Mouse (Mus musculus) left cerebral cortex, postnatal 14 days (tissue): ENCODE measurements at regions not wholly inside any gene's neighbourhood (a gene's known extent, or its start where the extent isn't known, plus 50 kb on each side); places are given as distances from the start of the nearest gene placed in this dataset.

Source experiments
- DNase-seq, 2 experiments: peaks; one replicate each; pipeline ENCODE4 v3.0.0; 2021 to 2022; ENCODE audit warnings: low spot score in 2 of 2, mixed read lengths in 1 of 2
- intact Hi-C: fragments of 180-260 bp; cut with DNase I; formaldehyde crosslinking; loops from one replicate; pipeline ENCODE4 v1.15.1; 2025

- intact Hi-C loops: no loop called here
Measured at GRCm38 (mm10) chr6:14298167-14298566, 426.8 kb upstream of the 2610001J05Rik start.

DNA sequence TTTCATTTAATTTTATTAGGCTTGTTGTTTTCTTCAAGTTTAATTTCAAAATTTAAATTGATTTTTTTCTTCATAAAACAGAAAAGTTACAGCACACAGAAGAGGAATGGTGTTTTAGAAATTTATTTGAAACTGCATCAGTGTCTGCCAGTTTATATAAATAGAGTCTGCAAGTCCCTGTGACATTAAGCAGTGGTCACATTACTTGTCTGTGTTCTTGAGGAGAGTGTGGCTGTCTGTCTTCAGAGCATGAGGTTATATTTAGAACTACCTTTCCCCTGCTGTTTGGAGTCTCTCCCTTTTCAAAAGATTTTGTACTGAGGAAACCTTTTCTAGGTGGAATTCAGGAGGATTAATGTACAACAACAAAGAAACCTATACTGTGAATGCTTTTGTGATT lies 426.1 kb upstream of the 2610001J05Rik start:
- intact Hi-C loops: no loop called here
- DNase-seq: no peak

More at GRCm38 (mm10) chr6:14298167-14298566, 426.8 kb upstream of the 2610001J05Rik start:
- no peak for DNase-seq

DNA sequence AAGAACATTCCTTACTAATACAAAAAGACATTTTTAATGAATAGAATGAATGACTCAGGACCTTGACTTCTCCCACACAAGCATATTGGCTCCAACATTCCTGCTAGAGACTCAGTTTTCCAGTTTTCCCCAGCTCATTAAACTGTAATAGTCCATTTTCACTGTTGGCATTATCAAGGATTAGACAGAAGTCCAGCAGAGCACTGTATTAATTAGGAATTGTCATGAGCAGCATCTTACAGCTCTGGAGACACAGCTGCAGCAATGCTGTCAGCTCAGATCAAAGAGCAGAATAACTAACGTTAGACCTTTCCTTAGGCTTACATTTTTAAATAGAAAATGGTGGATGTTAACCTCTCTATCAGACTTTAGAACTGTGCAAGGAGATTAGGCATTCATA lies 419.5 kb upstream of the 2610001J05Rik start:
- no peak for DNase-seq
- intact Hi-C loops: no loop called here

- intact Hi-C loops: no loop called here
- DNase-seq: no peak
Measured at GRCm38 (mm10) chr6:14281476-14281875, 410.2 kb upstream of the 2610001J05Rik start.

DNA sequence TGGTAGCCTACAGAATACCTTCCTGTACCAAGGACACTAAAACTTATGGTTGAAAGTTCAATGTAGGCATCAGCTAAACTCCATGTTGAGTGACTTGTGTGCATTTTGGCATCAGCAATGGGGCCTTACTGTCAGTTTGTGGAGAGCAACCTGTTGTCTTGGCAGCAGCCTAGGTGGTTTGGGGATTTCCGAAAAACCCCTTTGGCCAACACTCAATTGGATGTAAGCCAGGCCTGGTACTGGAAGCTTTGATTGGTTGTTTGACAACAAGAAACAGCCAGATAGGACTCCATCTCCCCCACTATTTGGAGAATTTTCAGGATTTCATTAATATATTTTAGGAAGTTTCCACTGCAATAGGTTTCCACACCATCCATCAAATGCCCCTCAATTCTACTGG lies 390.6 kb upstream of the 2610001J05Rik start:
- no peak for DNase-seq
- intact Hi-C loops: no loop called here

GRCm38 (mm10) chr6:14240331-14240730 lies 369.0 kb upstream of the 2610001J05Rik start:
- intact Hi-C loops: no loop called here
- DNase-seq: no peak

DNA sequence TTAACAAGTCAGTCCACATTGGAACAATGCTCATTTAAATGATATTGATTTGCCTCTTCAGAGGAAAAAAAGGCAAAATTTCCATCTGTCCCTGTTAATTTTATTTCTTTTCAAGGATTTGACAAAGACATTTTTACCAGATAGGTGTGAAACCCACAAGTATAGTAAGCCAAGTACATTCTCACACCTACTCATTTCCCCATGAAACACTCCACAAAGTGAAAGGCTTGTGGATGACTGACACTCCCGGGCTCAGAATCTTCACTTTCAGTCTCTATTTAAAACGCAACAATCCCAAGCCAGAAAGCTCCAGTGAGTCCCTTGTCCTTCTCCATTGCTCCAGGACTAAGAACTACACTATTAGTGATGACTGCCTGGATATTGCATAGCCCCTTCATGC lies 367.8 kb upstream of the 2610001J05Rik start:
- intact Hi-C loops: no loop called here
- DNase-seq: peak; percentile 12 to 47

- intact Hi-C loops: no loop called here
- no peak for DNase-seq
Measured at GRCm38 (mm10) chr6:14230823-14231222, 359.5 kb upstream of the 2610001J05Rik start.

GRCm38 (mm10) chr6:14207509-14207908 lies 336.2 kb upstream of the 2610001J05Rik start:
- intact Hi-C loops: loop anchor here (10.0 kb wide), 1 partner anchor 453 kb away; no protein-coding TSS in a partner anchor
- DNase-seq: peak; percentile 19 to 45

GRCm38 (mm10) chr6:14197107-14197506 lies 325.8 kb upstream of the 2610001J05Rik start:
- no peak for DNase-seq
- intact Hi-C loops: no loop called here

- intact Hi-C loops: no loop called here
- no peak for DNase-seq
Measured at GRCm38 (mm10) chr6:14195351-14195750, 324.0 kb upstream of the 2610001J05Rik start.

GRCm38 (mm10) chr6:14191387-14192023 lies 320.2 kb upstream of the 2610001J05Rik start:
- intact Hi-C loops: no loop called here
- DNase-seq: no peak

- peak in 1 of 2 experiments; percentile 24 for DNase-seq
- intact Hi-C loops: no loop called here
Measured at GRCm38 (mm10) chr6:14185921-14186420, 314.7 kb upstream of the 2610001J05Rik start.

DNA sequence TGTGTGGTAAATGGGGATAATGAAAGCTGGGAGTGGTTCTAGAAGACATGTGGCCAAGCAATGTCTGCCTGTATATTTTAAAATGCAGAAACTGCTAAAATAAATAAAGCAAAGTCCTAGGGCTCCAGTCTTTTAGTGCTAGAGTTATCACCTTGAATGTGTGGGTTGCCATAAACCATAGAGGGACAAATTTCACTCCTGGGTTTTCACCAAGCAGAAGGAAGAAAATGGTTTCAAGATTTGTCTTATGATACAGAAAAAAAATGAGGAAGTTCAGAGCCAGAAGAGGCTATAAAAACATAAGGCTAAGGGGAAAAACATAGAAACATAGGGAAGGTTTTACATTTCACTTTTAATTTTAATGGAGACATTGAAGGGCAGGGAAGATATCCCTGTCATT lies 276.1 kb upstream of the 2610001J05Rik start:
- intact Hi-C loops: no loop called here
- no peak for DNase-seq

GRCm38 (mm10) chr6:14146394-14146793 lies 275.1 kb upstream of the 2610001J05Rik start:
- intact Hi-C loops: no loop called here
- DNase-seq: no peak

DNA sequence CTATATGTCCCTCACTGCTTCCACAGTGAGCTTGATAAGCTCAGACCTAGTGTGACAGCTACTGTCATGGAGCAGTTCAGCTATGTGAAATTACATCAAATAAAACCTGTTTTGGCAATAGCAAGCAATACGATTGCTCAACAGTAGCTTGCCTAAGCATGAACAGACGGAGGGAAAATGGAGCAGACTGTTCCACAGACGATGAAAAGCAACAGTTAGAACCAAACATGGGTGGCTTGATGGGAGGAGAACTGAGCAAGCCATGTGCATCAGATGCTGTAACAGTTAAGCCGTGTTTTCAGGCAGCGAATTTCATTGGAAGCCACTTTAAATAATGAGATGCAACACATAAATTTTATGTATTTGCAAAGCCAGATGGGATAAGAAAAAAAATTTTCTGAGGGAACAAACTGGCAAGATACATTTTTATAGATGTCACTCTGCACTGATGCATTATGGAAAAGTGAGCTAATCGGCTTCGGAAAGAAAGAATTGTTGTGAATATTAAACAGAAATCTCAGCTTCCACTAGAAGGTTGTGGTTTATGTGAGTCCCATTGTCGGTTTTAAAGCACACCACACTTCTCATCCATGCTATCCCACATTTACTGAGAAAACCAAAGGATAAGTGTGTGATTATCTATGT lies 270.9 kb upstream of the 2610001J05Rik start:
- intact Hi-C loops: no loop called here
- peak; percentile 8 to 69 for DNase-seq

DNA sequence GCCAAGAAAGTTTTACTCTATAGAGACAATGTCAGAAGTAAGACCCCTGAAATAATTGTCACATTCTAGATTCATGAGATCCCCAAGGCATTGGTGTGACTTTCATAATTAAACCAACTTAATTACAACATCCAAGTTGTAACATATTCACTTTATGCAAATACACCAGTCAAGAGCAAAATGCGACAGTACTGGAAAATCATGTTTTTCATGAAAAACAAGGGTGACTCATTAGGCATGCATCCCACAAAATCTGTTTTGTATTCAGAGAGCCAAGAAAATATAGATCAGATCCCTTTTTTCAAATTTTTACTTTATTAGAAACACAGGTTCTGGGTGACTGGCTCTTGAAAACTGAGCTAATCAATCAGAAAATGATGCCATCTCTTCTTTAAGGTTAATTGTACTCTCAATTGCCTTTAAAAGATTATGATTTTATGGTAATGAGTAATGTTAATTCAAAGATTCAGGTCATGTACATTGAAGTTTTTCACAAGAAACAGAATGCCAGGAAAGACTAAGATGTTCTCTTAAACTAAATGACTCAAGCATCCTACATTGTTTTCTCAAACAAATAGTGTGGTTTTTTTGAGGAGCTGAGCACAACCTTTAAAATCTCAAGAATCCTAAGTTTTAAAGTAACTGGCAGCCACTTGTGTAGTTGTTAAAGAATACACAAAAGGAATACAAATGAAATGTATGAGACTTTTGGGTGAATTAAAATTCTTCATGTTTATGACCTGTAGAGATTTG lies 259.2 kb upstream of the 2610001J05Rik start:
- DNase-seq: peak in 1 of 2 experiments; percentile 19
- intact Hi-C loops: no loop called here

- DNase-seq: no peak
Measured at GRCm38 (mm10) chr6:14129394-14129793, 258.1 kb upstream of the 2610001J05Rik start.

DNA sequence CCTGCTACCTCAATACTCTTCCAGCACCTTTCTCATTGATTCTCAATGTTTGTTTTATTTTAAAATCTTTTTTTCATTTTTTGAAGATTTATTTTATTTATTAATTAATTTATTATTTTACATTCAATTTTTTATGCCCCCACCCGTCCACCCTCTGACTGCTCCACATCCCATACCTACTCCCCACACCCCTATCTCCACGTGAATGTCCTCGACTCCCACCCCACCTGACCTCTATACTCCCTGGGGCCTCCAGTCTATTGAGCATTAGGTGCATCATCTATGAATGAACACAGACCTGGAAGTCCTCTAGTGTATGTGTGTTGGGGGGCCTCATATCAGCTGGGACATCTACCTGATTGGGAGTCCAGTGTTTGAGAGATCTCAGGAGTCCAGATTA lies 251.0 kb upstream of the 2610001J05Rik start:
- intact Hi-C loops: no loop called here
- no peak for DNase-seq

More at GRCm38 (mm10) chr6:14129394-14129793, 258.1 kb upstream of the 2610001J05Rik start:
- intact Hi-C loops: no loop called here

DNA sequence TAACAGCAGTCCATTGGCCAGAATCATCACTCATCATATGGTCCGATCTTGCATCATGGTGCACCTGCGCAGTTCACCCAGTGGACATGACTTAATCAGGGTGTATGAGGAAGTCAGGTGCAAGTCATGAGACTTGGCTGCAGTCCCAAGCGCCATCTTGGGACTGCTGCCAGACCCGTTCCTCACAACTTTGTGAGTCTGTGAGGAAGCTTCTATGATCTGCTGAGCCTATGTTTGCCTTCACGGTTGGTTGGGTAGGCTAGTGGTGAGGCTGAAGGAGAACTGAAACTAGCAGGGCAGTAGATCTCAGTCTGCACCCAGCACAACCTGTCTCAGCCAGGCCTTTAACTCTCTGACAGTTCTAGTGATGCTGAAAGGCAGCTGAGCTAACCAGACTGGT lies 250.2 kb upstream of the 2610001J05Rik start:
- no peak for DNase-seq
- intact Hi-C loops: no loop called here
